ENCODE assay signal across 28 mouse cellular contexts in the genomic region with DNA sequence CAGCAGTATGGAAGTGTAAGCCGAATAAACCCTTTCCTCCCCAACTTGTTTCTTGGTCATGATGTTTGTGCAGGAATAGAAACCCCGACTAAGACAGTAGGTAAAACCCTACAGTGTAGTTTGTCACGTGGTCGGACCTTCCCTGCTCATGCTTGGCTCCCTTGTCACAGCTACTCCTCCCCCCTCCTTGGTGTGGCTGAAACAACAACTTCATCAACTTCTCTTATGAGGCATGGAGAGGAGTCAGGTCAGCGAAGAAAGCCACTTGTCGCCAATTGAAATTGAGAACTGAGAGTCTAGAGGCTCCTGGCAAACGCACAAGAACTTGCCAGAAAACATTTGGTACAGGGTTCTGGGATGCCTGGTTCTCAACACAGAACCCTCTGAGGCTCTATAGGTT.
DNase-seq lines count a peak whose midpoint lies in the region; ATAC-seq lines count a peak whose summit lies in the region.
"Had no signal": no experiment of that assay in that cellular context is flagged by ENCODE, and none has a peak within 500 bp of the region (broad histone marks: within the 10 kb centered on the region; RNA-seq: fewer than 3 reads in every experiment).

No protein-coding gene starts in this region.

- peak; percentile 33 for ATAC-seq in granulocyte monocyte progenitor cell, adult 5-6 weeks (replicated peaks; ENCODE audit: poor library complexity, severe bottlenecking)
- ATAC-seq: CD4-positive, CD25-positive, alpha-beta regulatory T cell, adult 4 months; forebrain, embryonic 15.5 days; hindbrain, postnatal 0 days; inflammation-experienced regulatory T-cells, adult 6 months; intestine, embryonic 16.5 days; Patski had no signal

- H3K36me3 ChIP-seq in splenic B cell, adult 2 months (ENCODE audit: control insufficient read depth, insufficient read depth, low read length, poor library complexity, severe bottlenecking), result no peaks in the 10 kb centered on the region
- H3K36me3 ChIP-seq in forebrain, embryonic 10.5 days (replicated peaks), result no peaks in the 10 kb centered on the region
- H3K36me3 ChIP-seq: forebrain, embryonic 12.5 days; forebrain, embryonic 15.5 days; heart, embryonic 12.5 days; heart, embryonic 15.5 days had no signal

- no peaks in the 10 kb centered on the region for H3K4me1 ChIP-seq in forebrain, embryonic 10.5 days
- H3K4me1 ChIP-seq: forebrain, embryonic 12.5 days; forebrain, embryonic 15.5 days had no signal

- H3K4me3 ChIP-seq in forebrain, embryonic 10.5 days, result no peak overlapping the region
- H3K4me3 ChIP-seq: forebrain, embryonic 12.5 days; forebrain, embryonic 15.5 days; heart, embryonic 12.5 days; heart, embryonic 15.5 days had no signal

- no peaks in the 10 kb centered on the region for H3K27me3 ChIP-seq in splenic B cell, adult 2 months (ENCODE audit: control insufficient read depth, insufficient read depth, low read length, poor library complexity, severe bottlenecking)
- H3K27me3 ChIP-seq in forebrain, embryonic 10.5 days (ENCODE audit: poor library complexity, severe bottlenecking), result no peaks in the 10 kb centered on the region
- H3K27me3 ChIP-seq: forebrain, embryonic 12.5 days; forebrain, embryonic 15.5 days; heart, embryonic 12.5 days; heart, embryonic 15.5 days; Patski had no signal

- no peaks in the 10 kb centered on the region for H3K9me3 ChIP-seq in forebrain, embryonic 10.5 days
- H3K9me3 ChIP-seq: forebrain, embryonic 12.5 days; forebrain, embryonic 15.5 days; heart, embryonic 12.5 days; heart, embryonic 15.5 days had no signal

- H3K27ac ChIP-seq in forebrain, embryonic 10.5 days, result no peak overlapping the region
- H3K27ac ChIP-seq: forebrain, embryonic 12.5 days; forebrain, embryonic 15.5 days; heart, embryonic 15.5 days; hindbrain, embryonic 14.5 days; hindbrain, postnatal 0 days had no signal

- peak; percentile 51 to 62 for DNase-seq in lung, adult 18-20 months
- no peak for DNase-seq in lung, postnatal 14 days
- DNase-seq in lung, postnatal 36 days, result peak; percentile 64
- no peak for DNase-seq in lung, postnatal 4 days
- DNase-seq in splenic B cell, adult 2 months (ENCODE audit: low read depth, low spot score), result peak; percentile 19
- no peak for DNase-seq in embryo, embryonic 10 days (ENCODE audit: low spot score)
- DNase-seq in forebrain, embryonic 10.5 days (ENCODE audit: extremely low spot score, low spot score), result no peak
- DNase-seq: adrenal gland, postnatal 14 days; cerebellum, adult 11 months; cerebellum, adult 2 months; cerebellum, adult 9-11 months; cerebellum, postnatal 25 days; gastrocnemius, postnatal 10 days; gastrocnemius, postnatal 36 days; heart, adult 18-20 months; heart, postnatal 10 days; heart, postnatal 4 days had no signal

- 93% methylated on average over 7 of the region's 7 CpGs for WGBS in forebrain, embryonic 10.5 days

Comparison
In these comparisons a context has a peak if more than half of its experiments do, and no peak if none do; other contexts are left out.
1. DNase-seq: peak in lung, adult 18-20 months (2 of 2), lung, postnatal 36 days (single experiment) and splenic B cell, adult 2 months (single experiment); none in lung, postnatal 14 days (single experiment), lung, postnatal 4 days (0 of 2), embryo, embryonic 10 days (single experiment) and forebrain, embryonic 10.5 days (single experiment).